Mouse (Mus musculus) embryo, embryonic 11.5 days (tissue): Measurements from ENCODE around the gene Cabp2.
A peak's percentile ranks its signal among the peaks of the same experiment; 100 is the strongest.

Source experiments
- DNase-seq: peaks from one replicate; pipeline ENCODE4 v3.0.0-alpha.2; 2012; ENCODE audit warnings: low read depth, low spot score

Cabp2 gene

GRCm38 (mm10) chr19:4080511-4081009 lies 818 bp upstream of the Cabp2 start:
- no peak for DNase-seq

- DNase-seq = no peak
Measured at GRCm38 (mm10) chr19:4082219-4082965, 1.0 kb downstream of the Cabp2 start.

- DNase-seq = no peak
Measured at GRCm38 (mm10) chr19:4083316-4083715, 1.9 kb downstream of the Cabp2 start.

GRCm38 (mm10) chr19:4083826-4084225 lies 2.4 kb downstream of the Cabp2 start:
- DNase-seq = no peak

- DNase-seq = no peak
Measured at GRCm38 (mm10) chr19:4084984-4085383, 3.6 kb downstream of the Cabp2 start.

- DNase-seq = no peak
Measured at GRCm38 (mm10) chr19:4086156-4086555, 4.8 kb downstream of the Cabp2 start.

- DNase-seq = no peak
Measured at GRCm38 (mm10) chr19:4087090-4087489, 5.7 kb downstream of the Cabp2 start.

- DNase-seq = no peak
Measured at GRCm38 (mm10) chr19:4088146-4088545, 6.8 kb downstream of the Cabp2 start.

- no peak for DNase-seq
Measured at GRCm38 (mm10) chr19:4089128-4089527, 7.8 kb downstream of the Cabp2 start.

- DNase-seq = no peak
Measured at GRCm38 (mm10) chr19:4090446-4090845, 9.1 kb downstream of the Cabp2 start.

GRCm38 (mm10) chr19:4091383-4091782 lies 10.0 kb downstream of the Cabp2 start:
- no peak for DNase-seq

- DNase-seq = no peak
Measured at GRCm38 (mm10) chr19:4092750-4093149, 11.4 kb downstream of the Cabp2 start.

GRCm38 (mm10) chr19:4093772-4094171 lies 12.4 kb downstream of the Cabp2 start:
- DNase-seq = no peak

- no peak for DNase-seq
Measured at GRCm38 (mm10) chr19:4094348-4094747, 13.0 kb downstream of the Cabp2 start.

- no peak for DNase-seq
Measured at GRCm38 (mm10) chr19:4094774-4095303, 13.5 kb downstream of the Cabp2 start.

- DNase-seq = no peak
Measured at GRCm38 (mm10) chr19:4095802-4096201, 14.4 kb downstream of the Cabp2 start.

GRCm38 (mm10) chr19:4096642-4097440 lies 15.5 kb downstream of the Cabp2 start, which contains the start of gene Cdk2ap2:
TSS of gene Cdk2ap2 (plus strand) at chr19:4097182.
- DNase-seq = peak; percentile 96

- DNase-seq = peak; percentile 64
Measured at GRCm38 (mm10) chr19:4097441-4097825, 16.1 kb downstream of the Cabp2 start.

- no peak for DNase-seq
Measured at GRCm38 (mm10) chr19:4098426-4098825, 17.0 kb downstream of the Cabp2 start.

GRCm38 (mm10) chr19:4099056-4099455 lies 17.7 kb downstream of the Cabp2 start:
- peak; percentile 82 for DNase-seq

- no peak for DNase-seq
Measured at GRCm38 (mm10) chr19:4099837-4100717, 18.7 kb downstream of the Cabp2 start, which contains the start of gene Pitpnm1. TSS of gene Pitpnm1 (plus strand) at chr19:4099998.
